Mouse (Mus musculus) cortical plate, adult 2 months (tissue): ENCODE data around the gene Vegfa.

Experiments used
- CTCF ChIP-seq: fragments of 200-500 bp; IDR thresholded peaks from 2 replicates; pipeline ENCODE4 v1.5.1; 2011; ENCODE audit warnings: mild to moderate bottlenecking, control low read depth, low read length; ENCODE audit not compliant: insufficient read depth; ENCODE audit errors: extremely low read depth
- POLR2A ChIP-seq: fragments of 200-500 bp; IDR thresholded peaks from 2 replicates; pipeline ENCODE4 v1.6.1; 2011; ENCODE audit warnings: mild to moderate bottlenecking, low read length, control low read depth; ENCODE audit not compliant: insufficient read depth; ENCODE audit errors: extremely low read depth

DNA sequence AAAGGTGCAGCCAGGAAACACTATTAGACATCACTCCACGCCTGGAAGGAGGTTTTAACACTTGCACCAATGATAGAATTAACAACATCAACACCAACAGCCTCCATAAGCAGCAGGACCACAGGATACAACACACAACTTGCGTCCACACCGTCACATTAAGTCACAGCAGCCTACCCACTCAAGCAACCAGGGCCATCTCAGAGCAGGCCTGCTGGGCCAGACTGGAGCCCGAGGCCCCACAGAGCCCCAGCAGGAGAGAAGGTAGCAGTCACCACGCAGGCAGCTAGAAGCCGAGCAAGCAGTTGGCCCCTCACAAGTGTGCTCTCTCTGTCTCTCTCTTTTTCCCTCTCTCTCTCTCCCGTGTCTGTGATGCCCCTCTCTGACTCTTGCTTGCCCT, 11.6 kb downstream of the Vegfa start:
- no peak for TF ChIP-seq CTCF
- TF ChIP-seq POLR2A = no peak
